Mouse (Mus musculus): ENCODE data around the gene Gm37240.
"Not testable (repeated sequence)": the region's sequence is repeated elsewhere in the genome, so short reads cannot be mapped to it uniquely, and the experiment has no call there.

The Gm37240 gene

DNA sequence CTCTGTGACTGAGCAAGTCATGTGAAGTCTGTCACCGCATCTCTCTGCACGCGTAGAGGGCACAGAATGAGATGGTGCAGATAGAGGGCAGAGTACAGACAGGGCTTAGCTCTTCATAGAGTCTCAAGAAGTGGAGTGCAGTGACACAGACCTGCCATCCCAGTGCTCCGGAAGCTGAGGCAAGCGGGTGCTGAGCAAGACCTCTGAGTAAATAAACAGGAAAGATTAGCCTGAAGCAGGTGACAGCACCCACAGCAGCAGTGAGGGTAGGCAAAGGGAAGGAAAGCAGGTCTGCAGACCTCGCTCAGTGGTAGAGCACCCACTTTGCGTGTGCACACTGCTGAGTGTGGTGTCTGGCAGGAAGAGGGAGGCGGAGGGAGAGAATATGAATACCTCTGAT, 1205.6 kb downstream of the Gm37240 start:
- no peak for DNase-seq

GRCm38 (mm10) chr3:84680062-84680461, 1207.3 kb downstream of the Gm37240 start:
- DNase-seq: no peak

DNA sequence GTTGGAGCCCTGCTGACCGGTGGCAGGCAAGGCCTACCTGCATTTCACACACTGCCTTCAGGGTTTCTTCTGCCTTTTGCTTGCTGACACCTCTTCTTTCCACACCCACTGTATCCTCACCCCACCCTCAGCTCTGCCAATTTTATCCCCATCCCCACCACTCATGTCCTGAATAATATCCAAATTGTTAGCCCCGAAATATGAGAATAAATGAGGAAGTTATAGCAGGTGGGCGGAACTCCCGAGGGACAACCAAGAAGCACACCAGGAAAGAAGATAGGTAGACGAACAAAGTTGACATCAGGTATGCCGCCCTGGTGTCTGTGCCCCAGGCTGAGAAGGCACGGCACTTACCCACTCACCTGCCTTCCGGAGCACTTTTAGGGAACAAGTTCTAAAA, 1207.8 kb downstream of the Gm37240 start:
- DNase-seq: no peak

DNA sequence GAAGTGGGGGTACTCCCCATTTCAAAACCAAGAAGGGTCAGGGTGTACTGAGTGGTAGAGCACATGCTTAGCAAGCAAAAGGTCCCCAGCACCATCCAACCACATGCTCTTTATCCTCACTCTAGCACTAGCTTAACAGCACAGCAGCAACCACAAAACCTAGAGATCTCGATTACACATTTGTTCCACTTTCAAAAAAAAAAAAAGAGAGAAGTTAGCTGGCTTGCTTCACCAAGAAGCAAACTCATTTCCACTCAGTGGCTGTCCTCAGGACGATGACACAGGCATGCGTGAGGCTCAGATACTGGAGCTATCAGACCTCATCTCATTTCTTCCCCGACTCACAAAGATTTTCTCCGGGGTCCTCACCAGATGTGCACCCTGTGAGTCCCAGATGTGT, 1208.4 kb downstream of the Gm37240 start:
- DNase-seq: no peak

DNA sequence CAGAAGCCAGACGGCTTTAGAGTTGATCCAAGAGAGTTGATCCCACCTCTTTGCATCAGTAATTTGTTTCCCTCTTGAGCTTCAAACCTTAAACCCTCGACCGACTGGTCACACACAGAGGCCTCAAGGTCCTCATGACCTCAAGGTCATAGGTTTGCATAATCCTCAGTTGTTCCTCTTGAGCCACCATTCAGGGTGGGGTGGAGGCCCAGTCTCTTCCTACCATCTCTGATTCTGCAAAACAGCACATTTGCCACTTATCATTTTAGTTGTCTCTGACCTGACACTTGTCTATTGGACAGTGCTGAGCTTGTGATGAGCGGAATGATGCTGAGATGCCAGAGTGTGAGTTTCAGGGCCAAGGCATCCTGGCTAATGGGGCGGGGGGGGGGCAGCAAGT, 1211.6 kb downstream of the Gm37240 start:
- no peak for DNase-seq

- no peak for DNase-seq
Observed at GRCm38 (mm10) chr3:84673552-84673951, 1213.8 kb downstream of the Gm37240 start.

DNA sequence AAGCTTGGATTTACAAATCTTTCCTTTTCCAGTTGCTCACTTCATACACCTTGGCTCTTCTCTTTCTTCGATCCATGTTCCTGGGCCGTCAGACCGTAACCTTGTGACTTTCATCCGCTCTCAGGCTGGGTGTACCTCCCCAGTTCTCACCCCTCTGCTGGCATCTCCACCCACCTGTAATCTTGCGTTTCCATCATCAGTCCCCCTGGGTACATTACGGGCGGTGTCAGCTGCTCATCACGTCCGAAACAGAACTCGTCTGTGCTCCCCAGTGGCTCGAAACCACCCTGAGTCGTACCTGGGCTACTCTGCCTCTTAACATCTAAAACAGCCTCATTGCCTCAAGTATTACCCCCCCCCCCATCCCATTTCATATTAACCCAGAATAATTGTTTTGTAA, 1215.2 kb downstream of the Gm37240 start:
- no peak for DNase-seq

DNA sequence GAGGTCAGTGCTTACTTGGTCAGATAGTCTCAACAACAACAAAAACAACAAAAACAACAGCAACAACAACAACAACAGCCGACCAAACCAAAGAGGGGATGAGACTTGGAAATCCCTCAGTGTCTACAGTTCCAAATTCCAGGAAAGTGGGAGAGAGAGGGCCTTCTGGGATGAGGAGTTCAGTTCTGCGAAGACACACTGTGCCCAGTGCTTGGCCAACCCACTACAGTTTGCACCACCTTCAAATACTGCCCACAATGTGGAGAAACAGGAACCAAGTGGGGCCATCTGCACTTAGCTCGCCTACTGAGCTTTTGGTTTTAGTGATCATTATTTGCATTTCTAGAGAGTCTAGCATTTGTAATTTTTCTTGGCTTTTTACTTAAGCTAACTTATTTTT, 1218.4 kb downstream of the Gm37240 start:
- no peak for DNase-seq

DNA sequence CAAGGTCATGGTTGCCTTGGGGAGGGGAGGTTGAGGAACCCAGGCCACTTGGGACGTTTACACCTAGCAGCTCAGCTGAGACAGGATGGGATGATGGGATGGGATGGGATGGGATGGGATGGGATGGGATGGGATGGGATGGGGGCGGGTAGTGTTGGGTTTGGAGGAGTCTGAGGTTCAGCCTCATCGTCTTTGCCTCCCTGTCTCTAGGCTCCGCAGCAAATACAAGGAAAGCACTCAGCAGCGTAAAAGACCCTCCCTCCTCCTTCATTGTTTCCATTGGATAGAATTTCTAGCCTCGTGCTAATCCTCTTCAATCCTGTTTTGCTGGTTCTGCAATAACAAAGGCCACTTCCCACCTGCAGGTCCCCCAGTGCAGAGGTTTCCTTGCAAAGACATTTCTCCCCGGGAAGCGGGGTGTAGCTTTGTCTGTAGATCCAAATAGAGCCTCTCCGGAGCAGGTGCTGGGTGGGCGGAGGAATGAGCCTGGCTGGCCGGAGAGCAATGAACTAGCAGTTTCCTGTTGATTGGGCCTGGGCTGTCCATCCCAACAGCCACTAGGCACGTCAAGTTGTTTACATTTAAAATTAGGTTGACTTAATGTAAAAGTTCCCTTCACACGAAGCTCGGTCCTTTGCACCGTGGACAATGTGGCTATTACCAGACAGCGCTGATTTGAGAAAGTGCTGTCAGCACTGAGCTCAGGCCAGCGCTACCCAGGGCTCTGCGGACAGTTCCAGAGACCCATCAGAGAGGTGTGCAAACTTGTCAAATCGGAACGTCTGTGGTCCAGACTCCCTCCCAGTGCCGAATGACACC, 1221.9 kb downstream of the Gm37240 start:
- no peak for DNase-seq

GRCm38 (mm10) chr3:84664686-84665085, 1222.6 kb downstream of the Gm37240 start:
- DNase-seq: no peak

DNA sequence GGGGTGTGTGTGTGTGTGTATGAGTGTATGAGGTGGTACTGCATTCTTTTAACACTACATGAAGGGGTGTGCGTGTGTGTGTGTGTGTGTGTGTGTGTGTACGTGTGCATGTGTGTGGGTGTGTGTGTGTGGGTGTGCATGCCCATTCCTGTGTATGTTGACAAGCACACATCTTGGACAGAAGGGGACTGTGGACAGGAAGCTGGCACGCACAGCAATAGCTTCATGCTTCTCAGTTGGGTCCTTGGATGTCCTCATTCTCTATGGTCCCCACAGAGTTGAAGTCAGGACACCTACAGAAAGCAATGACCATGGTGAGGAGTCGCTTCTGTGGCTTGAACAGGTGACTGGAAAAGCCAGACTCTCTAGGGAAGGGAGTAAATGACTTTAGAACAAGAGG, 1223.5 kb downstream of the Gm37240 start:
- DNase-seq: no peak

GRCm38 (mm10) chr3:84663079-84663478, 1224.2 kb downstream of the Gm37240 start:
- no peak for DNase-seq

- no peak for DNase-seq
Observed at GRCm38 (mm10) chr3:84660380-84660779, 1226.9 kb downstream of the Gm37240 start.

- DNase-seq: no peak
Observed at GRCm38 (mm10) chr3:84658872-84659271, 1228.4 kb downstream of the Gm37240 start.

DNA sequence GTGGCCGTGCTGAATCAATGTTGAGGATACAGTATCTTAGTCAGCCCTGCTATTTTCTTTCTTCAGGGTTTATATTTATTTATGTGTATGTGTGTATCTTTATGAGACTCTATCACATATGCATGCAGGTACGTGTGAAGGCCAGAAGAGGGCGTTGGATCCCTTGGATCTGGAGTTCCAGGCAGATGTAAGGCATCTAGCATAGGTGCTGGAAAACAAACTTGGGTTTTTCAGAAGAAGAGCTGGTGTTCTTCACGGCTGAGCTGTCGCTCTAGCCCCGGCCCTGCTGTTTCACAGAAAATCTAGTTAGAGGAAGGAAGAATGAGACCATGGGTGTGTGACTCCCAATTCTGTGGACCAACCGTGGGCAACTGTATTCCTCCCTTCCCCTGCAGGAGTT, 1229.3 kb downstream of the Gm37240 start:
- DNase-seq: no peak

GRCm38 (mm10) chr3:84657240-84657639, 1230.1 kb downstream of the Gm37240 start:
- DNase-seq: no peak

DNA sequence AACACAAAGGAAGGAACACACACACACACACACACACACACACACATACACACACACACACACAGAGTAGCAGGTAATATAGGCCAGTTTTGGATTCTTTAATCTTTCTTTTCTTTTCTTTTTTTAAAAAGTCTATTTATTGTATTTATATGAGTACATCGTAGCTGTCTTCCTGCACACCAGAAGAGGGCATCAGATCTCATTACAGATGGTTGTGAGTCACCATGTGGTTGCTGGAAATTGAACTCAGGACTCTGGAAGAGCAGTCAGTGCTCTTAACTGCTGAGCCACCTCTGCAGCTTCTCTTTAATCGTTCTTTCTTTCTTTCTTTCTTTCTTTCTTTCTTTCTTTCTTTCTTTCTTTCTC, 1231.5 kb downstream of the Gm37240 start:
- DNase-seq: not testable (repeated sequence)

DNA sequence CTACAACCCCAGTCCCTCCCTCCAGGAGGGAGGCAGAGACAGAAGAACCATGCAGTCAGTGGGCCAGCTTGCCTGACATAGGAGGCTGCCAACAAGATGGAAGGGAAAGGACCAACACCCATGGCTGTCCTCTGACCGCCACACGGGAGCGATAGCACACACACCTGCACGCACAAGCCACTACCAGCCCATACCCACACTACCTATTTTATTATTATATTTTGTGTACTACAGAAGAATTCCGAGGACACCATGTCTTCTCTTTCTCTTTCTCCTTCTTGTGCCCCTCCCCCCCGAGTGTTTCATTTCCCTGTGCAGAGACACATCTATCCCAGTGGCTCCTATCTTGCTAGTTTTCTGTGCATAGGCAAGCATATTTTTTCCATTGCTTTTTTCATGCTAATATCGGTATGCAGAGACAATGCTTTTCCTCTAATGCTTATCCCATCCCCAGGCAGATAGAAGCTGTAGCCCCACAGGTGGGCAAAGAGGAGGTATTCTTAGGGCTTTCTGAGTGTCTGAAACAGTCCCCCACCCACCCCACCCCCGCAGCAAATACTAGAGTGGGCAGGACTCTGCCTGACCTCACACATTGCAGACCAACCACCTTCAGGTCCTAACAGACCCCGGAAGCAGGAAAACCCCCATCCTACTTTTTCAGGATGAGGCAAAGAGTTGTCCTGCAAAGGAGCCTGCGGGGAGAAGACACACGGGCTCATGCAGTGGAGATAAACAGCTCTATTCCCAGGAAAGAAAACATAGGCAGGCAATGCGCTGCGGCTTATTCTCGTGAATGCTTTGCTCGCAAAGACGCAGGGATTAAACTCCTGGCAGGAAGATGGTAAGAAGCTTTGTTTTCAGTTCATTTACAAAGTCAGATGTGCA, 1232.2 kb downstream of the Gm37240 start:
- DNase-seq: no peak

GRCm38 (mm10) chr3:84654246-84654826, 1233.0 kb downstream of the Gm37240 start:
- no peak for DNase-seq

GRCm38 (mm10) chr3:84653557-84654245, 1233.6 kb downstream of the Gm37240 start:
- no peak for DNase-seq

- DNase-seq: no peak
Observed at GRCm38 (mm10) chr3:84652643-84653556, 1234.4 kb downstream of the Gm37240 start.

All from layer of hippocampus, adult 9-11 months (tissue).